Mouse (Mus musculus) kidney, postnatal 0 days (tissue): ENCODE results near the gene Osbpl10. TPM values are rescaled to one million over a fixed set of nuclear protein-coding genes. Genes with fewer than 3 reads are reported as not detected.

Source experiments
- ATAC-seq: fragments of 200-750 bp; cut with Nextera tagmentation; replicated peaks from 2 replicates; pipeline ENCODE4 v1.8.0; 2017; ENCODE audit warnings: low read depth, moderate number of reproducible peaks, moderate TSS enrichment, moderate library complexity; ENCODE audit not compliant: low FRiP score
- DNase-seq: peaks from one replicate; pipeline ENCODE4 v3.0.0-alpha.2; 2016; ENCODE audit warnings: low spot score
- H3K27ac ChIP-seq: fragments of 300-500 bp; sonication (generic); 2 replicates; pipeline ENCODE4 v1.5.1; 2014; ENCODE audit warnings: mild to moderate bottlenecking
- H3K27me3 ChIP-seq: fragments of 300-500 bp; sonication (generic); 2 replicates; pipeline ENCODE4 v1.6.1; 2014; ENCODE audit warnings: low read length, mixed read lengths; ENCODE audit not compliant: insufficient read depth
- H3K36me3 ChIP-seq: fragments of 300-500 bp; sonication (generic); 2 replicates; pipeline ENCODE4 v1.6.1; 2014; ENCODE audit warnings: low read length, mixed read lengths; ENCODE audit not compliant: insufficient read depth
- H3K4me1 ChIP-seq: fragments of 300-500 bp; sonication (generic); replicated peaks from 2 replicates; pipeline ENCODE4 v1.6.1; 2014; ENCODE audit warnings: antibody characterized with exemption, low read length, mixed read lengths; ENCODE audit not compliant: insufficient read depth
- H3K4me2 ChIP-seq: fragments of 300-500 bp; sonication (generic); 2 replicates; pipeline ENCODE4 v1.6.1; 2014; ENCODE audit warnings: mild to moderate bottlenecking, low read length, moderate library complexity, mixed read lengths
- H3K4me3 ChIP-seq: fragments of 300-500 bp; sonication (generic); replicated peaks from 2 replicates; pipeline ENCODE4 v1.5.1; 2014; ENCODE audit warnings: low read depth, low read length
- H3K9ac ChIP-seq: fragments of 300-500 bp; sonication (generic); 2 replicates; pipeline ENCODE4 v1.6.1; 2014; ENCODE audit warnings: low read depth, low read length
- H3K9me3 ChIP-seq: fragments of 300-500 bp; sonication (generic); replicated peaks from 2 replicates; pipeline ENCODE4 v1.6.1; 2016; ENCODE audit warnings: low read length, inconsistent platforms, mixed read lengths
- CTCF ChIP-seq: IDR thresholded peaks from 2 replicates; pipeline ENCODE4 v1.5.1; 2016; ENCODE audit warnings: antibody characterized with exemption, low read depth, mild to moderate bottlenecking, moderate library complexity
- WGBS: fragments of 180-500 bp; shearing (Covaris S2); extraction: QIAGEN DNeasy Blood & Tissue Kit; methylation state at CpG from one replicate; pipeline ENCODE4 v1.1.7; 2014; 5-methylcytosine and 5-hydroxymethylcytosine counted together
- polyA plus RNA-seq: library from polyadenylated mRNA; unstranded; fragments of >200 nt; fragmentation: Nextera tagmentation; extraction: Ambion mirVana; gene quantifications from 2 replicates; pipeline ENCODE4 v1.2.1, GENCODE M21; 2015

The Osbpl10 gene
- polyA plus RNA-seq, 1 experiment from 2014 or later = 2.8 TPM

DNA sequence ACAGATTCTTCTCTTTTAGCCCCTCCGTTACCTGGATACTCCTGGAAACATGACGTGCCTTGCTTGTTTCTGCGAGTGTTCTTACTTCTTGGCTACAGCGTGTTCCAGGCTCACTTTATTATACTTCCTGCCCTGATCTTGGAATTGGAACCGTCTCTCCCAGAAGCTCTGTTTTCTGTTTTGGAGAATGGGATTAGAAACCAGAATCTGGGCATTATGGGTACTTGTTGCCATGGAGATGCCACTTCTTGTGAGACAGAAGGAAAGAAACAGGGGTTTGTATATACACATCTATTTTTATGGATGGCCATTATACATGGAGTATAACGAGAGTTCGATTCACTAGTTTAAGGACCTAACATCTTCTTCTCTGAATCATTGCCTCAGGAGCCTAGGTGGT lies 54.4 kb downstream of the Osbpl10 start:
- Histone ChIP-seq H3K9me3 (no peaks in the 10 kb centered on the region), H3K4me3 (no peak overlapping the region), H3K4me2 (no peak overlapping the region), H3K27me3 (no peaks in the 10 kb centered on the region), H3K27ac (no peak overlapping the region), H3K9ac (no peak overlapping the region), H3K4me1 (no peaks in the 10 kb centered on the region), H3K36me3 (no peaks in the 10 kb centered on the region)
- DNase-seq = no peak
- 91% methylated on average over 7 of the region's 7 CpGs for WGBS
- no peak for ATAC-seq
- no peak for TF ChIP-seq CTCF

GRCm38 (mm10) chr9:115034271-115034670 lies 55.9 kb downstream of the Osbpl10 start:
- no peak for TF ChIP-seq CTCF
- Histone ChIP-seq H3K4me2 (no peak overlapping the region), H3K27me3 (no peaks in the 10 kb centered on the region), H3K4me1 (no peaks in the 10 kb centered on the region), H3K27ac (no peak overlapping the region), H3K9me3 (no peaks in the 10 kb centered on the region), H3K9ac (no peak overlapping the region), H3K36me3 (no peaks in the 10 kb centered on the region), H3K4me3 (no peak overlapping the region)
- DNase-seq (no peak), ATAC-seq (no peak)
- WGBS = 65% methylated on average over 6 of the region's 6 CpGs

GRCm38 (mm10) chr9:115034788-115035187 lies 56.4 kb downstream of the Osbpl10 start:
- no peaks in the 10 kb centered on the region for H3K27me3 ChIP-seq
- 73% methylated on average over 7 of the region's 7 CpGs for WGBS
- no peak overlapping the region for H3K27ac ChIP-seq
- H3K4me3 ChIP-seq = no peak overlapping the region
- no peaks in the 10 kb centered on the region for H3K4me1 ChIP-seq
- no peak for ATAC-seq
- no peaks in the 10 kb centered on the region for H3K36me3 ChIP-seq
- no peak for TF ChIP-seq CTCF
- H3K4me2 ChIP-seq = no peak overlapping the region
- no peak overlapping the region for H3K9ac ChIP-seq
- DNase-seq = no peak
- no peaks in the 10 kb centered on the region for H3K9me3 ChIP-seq

- Histone ChIP-seq H3K36me3 (no peaks in the 10 kb centered on the region), H3K27ac (no peak overlapping the region; the same call in 1 of the 2 replicates), H3K9me3 (no peaks in the 10 kb centered on the region), H3K9ac (no peak overlapping the region), H3K4me1 (no peaks in the 10 kb centered on the region), H3K4me2 (0 out of 2 replicates have a peak overlapping the region, but pooled peaks have one; percentile 18), H3K4me3 (no peak overlapping the region), H3K27me3 (no peaks in the 10 kb centered on the region)
- no peak for TF ChIP-seq CTCF
- no peak for ATAC-seq
- DNase-seq = peak; percentile 50
- WGBS = 22% methylated on average over 14 of the region's 14 CpGs
Observed at GRCm38 (mm10) chr9:115038215-115038614, 59.8 kb downstream of the Osbpl10 start.

GRCm38 (mm10) chr9:115038686-115039085 lies 60.3 kb downstream of the Osbpl10 start:
- DNase-seq = no peak
- no peaks in the 10 kb centered on the region for H3K4me1 ChIP-seq
- no peaks in the 10 kb centered on the region for H3K27me3 ChIP-seq
- no peaks in the 10 kb centered on the region for H3K9me3 ChIP-seq
- no peak overlapping the region; the same call in 1 of the 2 replicates for H3K27ac ChIP-seq
- no peak for TF ChIP-seq CTCF
- H3K36me3 ChIP-seq = no peaks in the 10 kb centered on the region
- no peak overlapping the region for H3K4me2 ChIP-seq
- ATAC-seq = no peak
- no peak overlapping the region for H3K4me3 ChIP-seq
- WGBS = 80% methylated on average over 9 of the region's 9 CpGs
- no peak overlapping the region for H3K9ac ChIP-seq

- H3K4me1 ChIP-seq = no peaks in the 10 kb centered on the region
- H3K4me3 ChIP-seq = no peak overlapping the region
- no peaks in the 10 kb centered on the region for H3K27me3 ChIP-seq
- 53% methylated on average over 7 of the region's 7 CpGs for WGBS
- H3K27ac ChIP-seq = no peak overlapping the region
- no peak for TF ChIP-seq CTCF
- H3K4me2 ChIP-seq = no peak overlapping the region
- no peaks in the 10 kb centered on the region for H3K36me3 ChIP-seq
- 0 out of 2 replicates have a peak, but pooled peaks have one; percentile 33 for ATAC-seq
- DNase-seq = no peak
- no peaks in the 10 kb centered on the region for H3K9me3 ChIP-seq
- H3K9ac ChIP-seq = no peak overlapping the region
Observed at GRCm38 (mm10) chr9:115039245-115039644, 60.9 kb downstream of the Osbpl10 start.

- H3K4me2 ChIP-seq = no peak overlapping the region
- H3K27me3 ChIP-seq = no peaks in the 10 kb centered on the region
- WGBS = 84% methylated on average over 6 of the region's 6 CpGs
- H3K4me1 ChIP-seq = peaks cover 9% of the 10 kb centered on the region; the same call in 1 of the 2 replicates
- no peak overlapping the region for H3K27ac ChIP-seq
- H3K36me3 ChIP-seq = no peaks in the 10 kb centered on the region
- no peak for TF ChIP-seq CTCF
- DNase-seq (no peak), ATAC-seq (no peak)
- no peaks in the 10 kb centered on the region for H3K9me3 ChIP-seq
- no peak overlapping the region for H3K4me3 ChIP-seq
- no peak overlapping the region for H3K9ac ChIP-seq
Observed at GRCm38 (mm10) chr9:115042571-115042970, 64.2 kb downstream of the Osbpl10 start.
